Mouse (Mus musculus) G1E-ER4 (cell line): Measurements from ENCODE around the gene Bpifb1. TPM values are rescaled to one million over a fixed set of nuclear protein-coding genes. Genes with fewer than 3 reads are reported as not detected.
"Not testable (repeated sequence)": the region's sequence is repeated elsewhere in the genome, so short reads cannot be mapped to it uniquely, and the experiment has no call there.

Source experiments
- GATA1 ChIP-seq: IDR thresholded peaks from one replicate; pipeline ENCODE4 v1.8.0; 2012; ENCODE audit warnings: low read length, inconsistent platforms
- polyA plus RNA-seq: library from polyadenylated mRNA; stranded (reverse); fragments of >175 nt; gene quantifications from 2 replicates; pipeline ENCODE4 v1.2.3, GENCODE M21; 2012

Gene Bpifb1
- polyA plus RNA-seq, 1 experiment: not detected

DNA sequence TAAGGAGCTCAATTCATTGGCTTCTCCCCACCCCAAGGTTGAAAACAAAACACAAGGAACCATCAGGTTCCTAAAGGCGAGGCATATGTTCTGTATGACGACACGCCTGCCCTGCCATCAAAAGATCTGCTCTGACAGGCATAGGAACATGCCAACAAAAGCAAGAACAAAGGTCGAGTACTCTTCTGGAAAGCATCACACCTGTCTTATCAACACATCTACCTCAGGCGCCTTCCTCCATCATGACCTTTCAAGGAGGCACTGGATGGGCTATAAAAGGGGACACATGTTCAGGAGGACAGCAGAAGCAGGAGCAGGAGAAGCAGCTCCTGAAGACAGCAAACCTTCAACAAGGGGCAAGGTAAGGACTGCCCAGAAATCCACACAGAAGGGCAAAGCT, 66.9 kb downstream of the Bpifb1 start, which contains the start of gene Bpifb9a:
TSS of gene Bpifb9a (plus strand) at position 301 of the 400 bp plus-strand sequence.
- not testable (repeated sequence) for TF ChIP-seq GATA1

Other genes starting within 250 kb of the Bpifb1 start
- gene Bpifa6, start 215.9 kb upstream of the Bpifb1 start, polyA plus RNA-seq: not detected in 2 replicates
- not detected in 2 replicates for gene Bpifa2, start 182.6 kb upstream of the Bpifb1 start, polyA plus RNA-seq
- not detected in 2 replicates for gene Bpifa3, start 60.5 kb upstream of the Bpifb1 start, polyA plus RNA-seq
- gene Bpifa1, start 47.9 kb upstream of the Bpifb1 start, polyA plus RNA-seq: not detected in 2 replicates
- gene Bpifa5, start 28.2 kb upstream of the Bpifb1 start, polyA plus RNA-seq: not detected in 2 replicates
- not detected in 2 replicates for gene Bpifb5, start 32.9 kb downstream of the Bpifb1 start, polyA plus RNA-seq
- not detected in 2 replicates for gene Bpifb9a, start 67.0 kb downstream of the Bpifb1 start, polyA plus RNA-seq
- gene Bpifb9b, start 116.4 kb downstream of the Bpifb1 start, polyA plus RNA-seq: not detected in 2 replicates
- gene Cdk5rap1, start 182.2 kb downstream of the Bpifb1 start, polyA plus RNA-seq: 0.73 and 1.9 TPM in 2 replicates
- not detected in 2 replicates for gene Snta1, start 217.3 kb downstream of the Bpifb1 start, polyA plus RNA-seq
- 8.8 and 12.1 TPM in 2 replicates for gene Cbfa2t2, start 245.7 kb downstream of the Bpifb1 start, polyA plus RNA-seq